Mouse (Mus musculus): ENCODE results near the gene Sstr3. TPM values are rescaled to one million over a fixed set of nuclear protein-coding genes. Genes with fewer than 3 reads are reported as not detected.

Gene Sstr3
- not detected in 2 replicates for polyA plus RNA-seq (2011; ENCODE audit: insufficient read length, low read depth, missing spikeins)

DNA sequence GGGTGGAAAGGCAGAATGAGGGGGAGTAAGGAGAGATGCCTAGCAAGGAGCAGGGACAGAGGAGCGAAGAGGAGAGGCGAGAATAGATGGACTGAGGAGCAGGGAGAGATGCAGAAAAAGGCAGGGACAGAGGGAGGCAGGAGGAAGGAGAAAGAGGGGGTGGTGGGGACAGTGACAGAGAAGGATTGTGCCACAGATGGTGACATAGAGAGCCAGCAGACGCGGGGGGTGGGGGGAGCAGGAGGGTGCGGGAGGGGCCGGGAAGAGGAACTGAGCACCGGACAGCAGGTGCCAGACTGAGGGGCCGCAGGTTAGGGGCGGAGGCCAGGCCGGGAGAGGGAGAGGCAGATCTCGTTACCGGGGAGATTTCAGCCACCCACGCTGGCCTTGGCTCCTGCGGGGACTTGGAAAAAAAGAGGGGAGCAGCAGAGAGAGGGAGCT, at the start of gene Sstr3:
Gene Sstr3, minus strand, starts transcription at position 125 of the 441 bp plus-strand sequence.
- no peak for TF ChIP-seq POLR2A (IDR thresholded peaks at IDR 0.05; ENCODE audit: low read depth, low read length)
- Histone ChIP-seq H3K4me3 (ENCODE audit: insufficient read depth, low read length) (no peak within 1 kb of the TSS), H3K27ac (ENCODE audit: insufficient read depth, low read length) (no peak within 1 kb of the TSS), H3K4me1 (ENCODE audit: control insufficient read depth, insufficient read depth, low read length) (peaks cover 9% of the 10 kb centered on the region)

DNA sequence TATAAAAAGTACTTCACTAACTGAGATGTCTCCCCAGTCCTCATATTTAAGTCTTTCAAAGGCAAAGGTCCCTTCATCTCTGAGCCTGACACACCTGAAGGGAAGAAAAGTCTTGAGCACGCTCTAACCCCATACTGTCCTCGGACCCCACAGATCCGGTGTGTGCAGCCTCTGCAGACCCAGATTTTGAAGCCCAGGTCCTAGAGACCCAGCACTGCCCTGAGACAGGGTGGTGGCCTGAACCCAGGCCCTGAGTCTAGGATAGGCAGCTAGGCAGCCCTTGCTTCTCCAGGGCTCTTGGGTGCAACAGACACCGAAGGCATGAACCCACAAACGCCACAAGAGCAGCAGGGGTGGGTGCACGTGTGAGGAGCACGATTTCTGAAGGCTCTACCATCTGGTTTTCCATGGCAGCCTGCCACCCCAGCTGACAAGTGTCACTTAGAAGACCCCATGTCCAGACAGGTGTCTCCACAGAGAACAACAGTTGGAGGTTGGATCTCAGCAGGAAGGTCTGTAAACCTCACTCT, 49.5 kb upstream of the Sstr3 start:
- no peak overlapping the region for H3K27ac ChIP-seq (ENCODE audit: insufficient read depth, low read length)
- no peak for TF ChIP-seq POLR2A (IDR thresholded peaks at IDR 0.05; ENCODE audit: low read depth, low read length)
- TF ChIP-seq CTCF (IDR thresholded peaks at IDR 0.05; ENCODE audit: borderline replicate concordance, insufficient read depth, low read length) = no peak
- H3K4me1 ChIP-seq (ENCODE audit: control insufficient read depth, insufficient read depth, low read length) = no peaks in the 10 kb centered on the region
- no peak overlapping the region for H3K4me3 ChIP-seq (ENCODE audit: insufficient read depth, low read length)

DNA sequence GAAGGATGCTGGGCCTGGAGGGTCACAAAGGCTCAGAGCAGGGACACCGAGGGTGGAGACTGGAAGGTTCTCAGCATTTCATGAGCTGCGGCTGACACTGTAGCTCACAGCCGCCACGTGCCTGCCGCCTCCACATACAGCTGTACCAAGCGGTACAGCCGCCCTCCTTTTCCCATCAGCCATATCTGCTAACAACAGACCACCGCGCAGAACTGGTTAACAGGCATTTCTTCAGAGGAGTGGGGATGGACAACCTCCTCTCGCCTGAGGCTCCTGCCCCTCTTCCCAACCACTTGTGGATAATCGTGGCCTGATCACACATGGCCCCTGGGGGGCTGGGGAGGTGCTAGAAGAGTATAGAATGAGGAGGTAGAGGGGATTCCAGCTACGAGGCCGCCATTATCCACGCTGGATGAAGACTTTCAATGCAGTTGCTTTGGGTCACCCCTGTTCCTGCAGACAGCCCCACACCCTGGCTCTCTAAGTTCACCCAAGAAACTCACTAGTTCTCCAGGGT, 48.0 kb upstream of the Sstr3 start:
- no peak for TF ChIP-seq POLR2A (IDR thresholded peaks at IDR 0.05; ENCODE audit: low read depth, low read length)
- no peak for TF ChIP-seq CTCF (IDR thresholded peaks at IDR 0.05; ENCODE audit: borderline replicate concordance, insufficient read depth, low read length)
- H3K4me3 ChIP-seq (ENCODE audit: insufficient read depth, low read length) = no peak overlapping the region
- no peak overlapping the region for H3K27ac ChIP-seq (ENCODE audit: insufficient read depth, low read length)
- no peaks in the 10 kb centered on the region for H3K4me1 ChIP-seq (ENCODE audit: control insufficient read depth, insufficient read depth, low read length)

DNA sequence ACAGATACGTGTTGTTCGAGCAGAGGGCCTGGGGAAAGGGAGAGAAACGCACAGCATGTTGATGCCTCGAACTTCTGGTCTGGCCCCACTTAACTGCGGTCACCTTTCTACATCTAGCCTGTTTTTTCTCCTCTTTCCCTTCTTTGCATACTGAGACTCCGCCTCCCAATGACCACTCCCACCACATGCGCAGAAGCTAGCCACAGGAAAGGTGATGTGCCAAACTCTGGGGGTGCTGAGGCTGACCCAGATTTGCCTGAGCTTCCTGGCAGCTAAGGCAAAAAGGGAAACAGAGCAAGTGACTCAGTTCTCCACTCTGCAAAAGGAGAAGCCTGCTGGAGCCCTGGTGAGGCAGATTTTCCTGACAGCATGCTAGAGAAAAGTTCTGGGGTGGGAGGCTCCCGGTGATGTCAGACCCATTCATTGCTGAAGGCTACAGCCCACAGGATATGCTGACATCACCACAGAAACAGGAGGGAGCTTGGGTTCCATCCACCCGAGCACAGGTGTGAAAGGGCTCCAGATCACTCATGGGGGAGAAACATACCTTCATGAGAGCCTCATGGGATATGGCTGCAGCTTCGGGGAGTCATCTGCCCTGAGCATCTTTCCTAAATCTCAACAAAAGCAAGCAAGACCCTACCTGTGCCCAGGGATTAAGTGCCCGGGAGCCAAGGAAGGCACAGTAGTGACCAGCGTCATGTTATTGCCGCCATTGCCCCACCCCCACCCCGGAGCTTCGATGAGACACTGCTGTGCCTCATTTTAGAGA, 47.4 kb upstream of the Sstr3 start:
- Histone ChIP-seq H3K27ac (ENCODE audit: insufficient read depth, low read length) (no peak overlapping the region), H3K4me3 (ENCODE audit: insufficient read depth, low read length) (no peak overlapping the region), H3K4me1 (ENCODE audit: control insufficient read depth, insufficient read depth, low read length) (no peaks in the 10 kb centered on the region)
- TF ChIP-seq CTCF (IDR thresholded peaks at IDR 0.05; ENCODE audit: borderline replicate concordance, insufficient read depth, low read length) (no peak), POLR2A (IDR thresholded peaks at IDR 0.05; ENCODE audit: low read depth, low read length) (no peak)

DNA sequence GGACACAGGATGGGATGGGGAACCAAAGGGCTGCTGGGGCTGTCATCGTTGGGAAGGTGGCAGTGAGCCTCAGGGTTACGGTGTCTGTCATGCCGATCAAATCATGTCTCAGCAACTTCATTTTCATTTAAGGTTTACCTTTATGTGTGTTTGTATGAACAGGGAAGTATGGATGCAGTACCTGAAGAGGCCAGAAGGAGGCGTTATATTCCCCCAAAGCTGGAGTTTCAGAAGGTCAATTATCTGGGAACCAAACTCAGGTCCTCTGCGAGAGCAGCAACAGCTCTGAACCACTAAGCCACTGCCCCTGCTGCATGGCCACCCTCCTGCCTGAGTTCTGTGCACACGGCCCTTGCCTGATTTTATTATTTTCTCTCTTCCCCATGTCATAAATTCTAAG, 46.3 kb upstream of the Sstr3 start:
- H3K27ac ChIP-seq (ENCODE audit: insufficient read depth, low read length) = no peak overlapping the region
- no peak for TF ChIP-seq POLR2A (IDR thresholded peaks at IDR 0.05; ENCODE audit: low read depth, low read length)
- H3K4me3 ChIP-seq (ENCODE audit: insufficient read depth, low read length) = no peak overlapping the region
- H3K4me1 ChIP-seq (ENCODE audit: control insufficient read depth, insufficient read depth, low read length) = no peaks in the 10 kb centered on the region

DNA sequence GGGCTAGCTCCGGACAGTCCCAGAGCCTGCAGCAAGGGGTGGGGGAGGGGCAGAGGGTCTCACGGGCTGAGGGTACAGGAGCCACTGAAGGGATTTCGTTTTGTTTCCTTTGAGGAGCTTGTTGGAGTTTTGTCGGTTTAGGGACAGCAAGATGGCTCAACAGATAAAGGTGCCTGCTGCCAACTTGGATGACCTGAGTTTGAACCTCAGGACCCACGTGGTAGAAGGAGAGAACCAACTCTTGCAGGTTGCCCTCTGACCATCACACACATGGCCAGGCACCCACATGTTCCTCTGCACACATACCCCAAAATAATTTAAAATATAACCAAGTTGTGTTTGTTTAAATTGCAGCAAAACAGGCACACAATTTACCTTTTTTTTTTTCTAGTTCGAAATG, 45.5 kb upstream of the Sstr3 start:
- Histone ChIP-seq H3K4me3 (ENCODE audit: insufficient read depth, low read length) (no peak overlapping the region), H3K27ac (ENCODE audit: insufficient read depth, low read length) (no peak overlapping the region), H3K4me1 (ENCODE audit: control insufficient read depth, insufficient read depth, low read length) (no peaks in the 10 kb centered on the region)
- TF ChIP-seq CTCF (IDR thresholded peaks at IDR 0.05; ENCODE audit: borderline replicate concordance, insufficient read depth, low read length) (no peak), POLR2A (IDR thresholded peaks at IDR 0.05; ENCODE audit: low read depth, low read length) (no peak)

DNA sequence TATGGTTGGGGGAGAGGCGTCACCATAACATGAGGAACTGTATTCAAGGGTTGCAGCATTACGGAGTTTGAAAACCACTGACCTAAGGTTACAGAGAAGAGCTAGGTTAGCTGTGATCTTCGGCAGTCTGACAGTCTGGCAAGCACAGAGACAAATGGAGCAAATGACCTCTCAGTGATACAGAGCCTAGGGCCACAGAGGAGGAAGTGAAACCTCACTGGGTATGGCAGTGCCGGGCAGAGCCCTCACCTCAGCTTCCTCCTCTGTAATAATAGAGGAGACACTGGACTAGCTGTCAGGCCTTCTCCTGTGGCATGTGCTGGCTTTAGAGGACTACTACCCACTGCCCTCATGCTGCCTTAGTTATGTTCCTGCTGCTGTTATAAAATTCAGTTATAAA, 44.4 kb upstream of the Sstr3 start:
- Histone ChIP-seq H3K27ac (ENCODE audit: insufficient read depth, low read length) (no peak overlapping the region), H3K4me3 (ENCODE audit: insufficient read depth, low read length) (no peak overlapping the region), H3K4me1 (ENCODE audit: control insufficient read depth, insufficient read depth, low read length) (no peaks in the 10 kb centered on the region)
- TF ChIP-seq CTCF (IDR thresholded peaks at IDR 0.05; ENCODE audit: borderline replicate concordance, insufficient read depth, low read length) (no peak), POLR2A (IDR thresholded peaks at IDR 0.05; ENCODE audit: low read depth, low read length) (no peak)

DNA sequence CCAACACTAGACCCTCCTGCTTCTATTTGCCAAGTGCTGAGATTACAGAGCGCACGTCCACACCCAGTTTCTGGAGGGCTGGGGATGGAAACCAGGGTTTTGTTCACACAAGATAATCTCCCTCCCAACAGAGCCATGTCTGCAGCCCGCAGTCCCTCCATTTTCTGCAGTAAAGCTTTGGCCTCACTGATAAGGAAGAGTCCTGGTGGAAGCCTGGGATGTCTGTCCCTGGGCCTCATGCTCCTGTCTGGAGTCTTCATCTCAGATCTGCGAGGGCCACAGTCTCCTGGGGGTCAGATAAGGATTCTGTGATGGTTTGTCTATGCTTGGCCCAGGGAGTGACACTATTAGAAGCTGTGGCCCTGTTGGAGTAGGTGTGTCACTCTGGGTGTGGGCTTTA, 43.6 kb upstream of the Sstr3 start:
- no peak overlapping the region for H3K27ac ChIP-seq (ENCODE audit: insufficient read depth, low read length)
- no peak overlapping the region for H3K4me3 ChIP-seq (ENCODE audit: insufficient read depth, low read length)
- TF ChIP-seq POLR2A (IDR thresholded peaks at IDR 0.05; ENCODE audit: low read depth, low read length) (no peak), CTCF (IDR thresholded peaks at IDR 0.05; ENCODE audit: borderline replicate concordance, insufficient read depth, low read length) (no peak)
- H3K4me1 ChIP-seq (ENCODE audit: control insufficient read depth, insufficient read depth, low read length) = no peaks in the 10 kb centered on the region

DNA sequence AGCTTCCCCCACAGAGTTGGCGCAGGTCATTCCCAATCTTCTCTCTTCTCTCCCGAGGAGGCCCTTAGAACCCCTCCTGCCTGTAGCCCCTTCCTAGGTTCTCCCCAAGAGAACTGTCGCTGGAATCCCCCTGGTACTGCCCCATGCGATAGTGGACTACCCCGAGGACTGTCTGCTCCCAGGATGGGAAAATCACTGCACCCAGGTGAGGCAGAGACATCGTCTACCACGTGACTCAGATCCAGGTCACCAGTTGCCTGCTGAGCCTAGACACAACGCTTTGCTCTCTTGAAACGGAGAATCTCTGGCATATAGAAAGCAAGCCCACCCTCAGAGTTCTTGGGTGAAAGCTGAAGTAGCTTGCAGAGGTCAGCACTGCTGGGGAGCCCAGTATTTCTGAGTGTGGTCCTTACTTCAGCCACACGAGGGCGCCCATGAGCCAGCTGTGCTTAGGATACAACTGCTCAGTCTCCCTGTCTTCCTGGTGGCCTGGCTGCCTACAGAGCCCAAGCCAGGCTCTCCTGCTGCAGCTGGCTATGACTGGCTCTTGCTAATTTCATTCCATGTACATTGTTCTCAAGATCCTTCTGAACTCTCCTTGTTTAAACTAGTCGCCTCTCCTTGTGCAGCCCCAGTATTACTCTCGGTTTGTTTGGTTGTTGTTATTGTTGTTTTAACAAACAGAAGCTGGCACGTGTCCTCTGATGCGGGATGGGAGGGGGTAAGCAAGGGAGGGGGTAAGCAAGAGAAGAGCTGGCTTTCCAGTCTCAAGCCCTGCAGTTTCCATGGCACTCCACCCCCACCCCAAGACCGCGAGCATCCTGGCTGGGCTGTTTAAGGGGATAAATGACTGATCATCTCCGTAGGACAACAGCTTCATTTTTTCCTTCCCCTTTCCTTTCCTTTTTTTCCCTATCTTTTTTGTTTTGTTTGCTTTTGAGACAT, 42.8 kb upstream of the Sstr3 start:
- TF ChIP-seq POLR2A (IDR thresholded peaks at IDR 0.05; ENCODE audit: low read depth, low read length) (no peak), CTCF (IDR thresholded peaks at IDR 0.05; ENCODE audit: borderline replicate concordance, insufficient read depth, low read length) (peak; percentile 90; the same call in 1 of the 2 replicates)
- Histone ChIP-seq H3K4me1 (ENCODE audit: control insufficient read depth, insufficient read depth, low read length) (no peaks in the 10 kb centered on the region), H3K27ac (ENCODE audit: insufficient read depth, low read length) (no peak overlapping the region), H3K4me3 (ENCODE audit: insufficient read depth, low read length) (no peak overlapping the region)

All from embryonic fibroblast, embryonic 13.5 days (primary cell).